Mouse (Mus musculus) MEL (cell line): Measurements from ENCODE around the gene Nsrp1. TPM values are rescaled to one million over a fixed set of nuclear protein-coding genes. Genes with fewer than 3 reads are reported as not detected.
A peak's percentile ranks its signal among the peaks of the same experiment; 100 is the strongest.

ENCODE experiments used
- DNase-seq: peaks from one replicate; pipeline ENCODE4 v3.0.0; 2011; ENCODE audit warnings: low read depth, low spot score
- H3K27ac ChIP-seq: 2 replicates; pipeline ENCODE4 v1.5.1; 2012; ENCODE audit warnings: low read depth, mild to moderate bottlenecking, control low read depth, low read length, moderate library complexity; ENCODE audit not compliant: control insufficient read depth
- H3K27me3 ChIP-seq, 2 experiments: fragments of 150-350 bp in 1 of 2; sonication (generic) in 1 of 2; 2 replicates each; pipeline ENCODE4 v1.6.1; 2012; ENCODE audit warnings: low read length in 2 of 2, mild to moderate bottlenecking in 2 of 2, improper control_type of control experiment in 1 of 2, moderate library complexity in 1 of 2; ENCODE audit not compliant: insufficient read depth in 2 of 2, control insufficient read depth in 1 of 2
- H3K36me3 ChIP-seq, 2 experiments: 2 replicates each; pipeline ENCODE4 v1.6.1; 2012 to 2014; ENCODE audit warnings: low read length in 2 of 2, improper control_type of control experiment in 1 of 2, inconsistent platforms in 1 of 2, mild to moderate bottlenecking in 1 of 2; ENCODE audit not compliant: insufficient read depth in 2 of 2, control insufficient read depth in 1 of 2
- H3K4me1 ChIP-seq, 2 experiments: fragments of 150-350 bp in 1 of 2; sonication (generic) in 1 of 2; 2 replicates each; pipeline ENCODE4 v1.6.1; 2012; ENCODE audit warnings: low read length in 2 of 2, improper control_type of control experiment in 1 of 2, mild to moderate bottlenecking in 1 of 2; ENCODE audit not compliant: insufficient read depth in 2 of 2, control insufficient read depth in 1 of 2
- H3K4me3 ChIP-seq, 2 experiments: fragments of 150-350 bp in 1 of 2; sonication (generic) in 1 of 2; 2 replicates each; pipeline ENCODE4 v1.5.1; 2012; ENCODE audit warnings: low read depth in 2 of 2, low read length in 2 of 2, mild to moderate bottlenecking in 2 of 2, moderate library complexity in 2 of 2, control low read depth in 1 of 2, improper control_type of control experiment in 1 of 2; ENCODE audit not compliant: control insufficient read depth in 1 of 2, insufficient read depth in 1 of 2
- H3K79me2 ChIP-seq: 2 replicates; pipeline ENCODE4 v1.6.1; 2012; ENCODE audit warnings: mild to moderate bottlenecking, low read length, moderate library complexity; ENCODE audit not compliant: control insufficient read depth, poor library complexity, insufficient read depth
- H3K9ac ChIP-seq: 2 replicates; pipeline ENCODE4 v1.6.1; 2012; ENCODE audit warnings: low read depth, mild to moderate bottlenecking, control low read depth, low read length, moderate library complexity; ENCODE audit not compliant: control insufficient read depth, poor library complexity, severe bottlenecking
- H3K9me3 ChIP-seq: fragments of 150-350 bp; sonication (generic); replicated peaks from 2 replicates; pipeline ENCODE4 v1.6.1; 2012; ENCODE audit warnings: mild to moderate bottlenecking, low read length, improper control_type of control experiment, moderate library complexity; ENCODE audit not compliant: insufficient read depth
- BHLHE40 ChIP-seq: IDR thresholded peaks from 2 replicates; pipeline ENCODE4 v1.6.1; 2012; ENCODE audit warnings: low read depth, mild to moderate bottlenecking, inconsistent platforms, low read length, improper control_type of control experiment, borderline replicate concordance
- CHD1 ChIP-seq: IDR thresholded peaks from 2 replicates; pipeline ENCODE4 v1.6.1; 2012; ENCODE audit warnings: low read depth, mild to moderate bottlenecking, inconsistent platforms, low read length, improper control_type of control experiment
- CHD2 ChIP-seq: IDR thresholded peaks from 2 replicates; pipeline ENCODE4 v1.6.1; 2011; ENCODE audit warnings: low read length, improper control_type of control experiment
- E2F4 ChIP-seq: IDR thresholded peaks from 2 replicates; pipeline ENCODE4 v1.6.1; 2011; ENCODE audit warnings: low read depth, low read length, improper control_type of control experiment, borderline replicate concordance
- ELF1 ChIP-seq: IDR thresholded peaks from 2 replicates; pipeline ENCODE4 v1.6.1; 2014; ENCODE audit warnings: low read depth, mild to moderate bottlenecking, inconsistent platforms, low read length, improper control_type of control experiment, moderate library complexity
- EP300 ChIP-seq, 2 experiments: IDR thresholded peaks; 2 replicates each; pipeline ENCODE4 v1.6.1; 2011; ENCODE audit warnings: improper control_type of control experiment in 2 of 2, low read length in 2 of 2, low read depth in 1 of 2, mild to moderate bottlenecking in 1 of 2
- ETS1 ChIP-seq: IDR thresholded peaks from 2 replicates; pipeline ENCODE4 v1.6.1; 2012; ENCODE audit warnings: low read depth, mild to moderate bottlenecking, inconsistent platforms, low read length, improper control_type of control experiment, moderate library complexity
- GABPA ChIP-seq: IDR thresholded peaks from 2 replicates; pipeline ENCODE4 v1.6.1; 2012; ENCODE audit warnings: low read depth, mild to moderate bottlenecking, inconsistent platforms, low read length, improper control_type of control experiment, moderate library complexity
- HCFC1 ChIP-seq: IDR thresholded peaks from 2 replicates; pipeline ENCODE4 v1.6.1; 2012; ENCODE audit warnings: low read depth, mild to moderate bottlenecking, inconsistent platforms, low read length, improper control_type of control experiment, moderate library complexity
- JUND ChIP-seq: IDR thresholded peaks from 2 replicates; pipeline ENCODE4 v1.6.1; 2011; ENCODE audit warnings: low read depth, mild to moderate bottlenecking, improper control_type of control experiment, low read length
- KAT2A ChIP-seq: conservative IDR thresholded peaks from 2 replicates; pipeline ENCODE4 v1.6.1; 2012; ENCODE audit warnings: low read depth, low read length, improper control_type of control experiment, inconsistent platforms
- MAX ChIP-seq: IDR thresholded peaks from 2 replicates; pipeline ENCODE4 v1.6.1; 2011; ENCODE audit warnings: low read length, improper control_type of control experiment
- MAZ ChIP-seq: IDR thresholded peaks from 2 replicates; pipeline ENCODE4 v1.6.1; 2012; ENCODE audit warnings: low read depth, mild to moderate bottlenecking, inconsistent platforms, low read length, improper control_type of control experiment
- MEF2A ChIP-seq: IDR thresholded peaks from 2 replicates; pipeline ENCODE4 v1.6.1; 2014; ENCODE audit warnings: low read depth, mild to moderate bottlenecking, inconsistent platforms, low read length, improper control_type of control experiment; ENCODE audit not compliant: poor library complexity, insufficient replicate concordance, severe bottlenecking; ENCODE audit errors: extremely low read depth
- MXI1 ChIP-seq: IDR thresholded peaks from 2 replicates; pipeline ENCODE4 v1.6.1; 2011; ENCODE audit warnings: mild to moderate bottlenecking, low read depth, low read length, improper control_type of control experiment
- MYB ChIP-seq: IDR thresholded peaks from 2 replicates; pipeline ENCODE4 v1.6.1; 2011; ENCODE audit warnings: mild to moderate bottlenecking, low read depth, low read length, improper control_type of control experiment
- MYC ChIP-seq: IDR thresholded peaks from 2 replicates; pipeline ENCODE4 v1.6.1; 2011; ENCODE audit warnings: low read depth, mild to moderate bottlenecking, low read length, improper control_type of control experiment, moderate library complexity
- NELFE ChIP-seq: IDR thresholded peaks from 2 replicates; pipeline ENCODE4 v1.6.1; 2011; ENCODE audit warnings: low read depth, low read length, improper control_type of control experiment
- NRF1 ChIP-seq: IDR thresholded peaks from 2 replicates; pipeline ENCODE4 v1.6.1; 2014; ENCODE audit warnings: low read depth, mild to moderate bottlenecking, inconsistent platforms, low read length, improper control_type of control experiment, moderate library complexity; ENCODE audit not compliant: poor library complexity, insufficient read depth, severe bottlenecking
- POLR2A ChIP-seq, 2 experiments: IDR thresholded peaks; 2 replicates each; pipeline ENCODE4 v1.6.1; 2011 to 2012; ENCODE audit warnings: low read length in 2 of 2, mild to moderate bottlenecking in 2 of 2, control low read depth in 1 of 2, improper control_type of control experiment in 1 of 2, low read depth in 1 of 2, moderate library complexity in 1 of 2; ENCODE audit not compliant: control insufficient read depth in 1 of 2, insufficient read depth in 1 of 2, poor library complexity in 1 of 2
- POLR2AphosphoS2 ChIP-seq: IDR thresholded peaks from 2 replicates; pipeline ENCODE4 v1.6.1; 2011; ENCODE audit warnings: low read length, improper control_type of control experiment
- POLR2AphosphoS5 ChIP-seq: IDR thresholded peaks from 2 replicates; pipeline ENCODE4 v1.6.1; 2012; ENCODE audit warnings: low read depth, borderline replicate concordance, mild to moderate bottlenecking, inconsistent platforms, low read length, moderate library complexity, mixed read lengths
- RAD21 ChIP-seq: IDR thresholded peaks from 2 replicates; pipeline ENCODE4 v1.6.1; 2011; ENCODE audit warnings: mild to moderate bottlenecking, low read depth, low read length, improper control_type of control experiment
- RCOR1 ChIP-seq: IDR thresholded peaks from 2 replicates; pipeline ENCODE4 v1.6.1; 2012; ENCODE audit warnings: low read depth, mild to moderate bottlenecking, inconsistent platforms, low read length, improper control_type of control experiment
- SIN3A ChIP-seq: IDR thresholded peaks from 2 replicates; pipeline ENCODE4 v1.6.1; 2012; ENCODE audit warnings: low read length, improper control_type of control experiment, inconsistent platforms
- SMC3 ChIP-seq: IDR thresholded peaks from 2 replicates; pipeline ENCODE4 v1.6.1; 2011; ENCODE audit warnings: low read depth, low read length, improper control_type of control experiment
- TAL1 ChIP-seq: IDR thresholded peaks from 2 replicates; pipeline ENCODE4 v1.6.1; 2012; ENCODE audit warnings: mild to moderate bottlenecking, inconsistent platforms, low read length, moderate library complexity, mixed read lengths
- TBP ChIP-seq: IDR thresholded peaks from 2 replicates; pipeline ENCODE4 v1.8.0; 2011; ENCODE audit warnings: low read depth, low read length, improper control_type of control experiment
- TCF12 ChIP-seq: IDR thresholded peaks from 2 replicates; pipeline ENCODE4 v1.6.1; 2014; ENCODE audit warnings: low read depth, mild to moderate bottlenecking, inconsistent platforms, low read length, improper control_type of control experiment, moderate library complexity
- UBTF ChIP-seq: IDR thresholded peaks from 2 replicates; pipeline ENCODE4 v1.6.1; 2012; ENCODE audit warnings: low read depth, mild to moderate bottlenecking, inconsistent platforms, low read length, improper control_type of control experiment, moderate library complexity, borderline replicate concordance; ENCODE audit not compliant: insufficient read depth
- USF1 ChIP-seq: IDR thresholded peaks from 2 replicates; pipeline ENCODE4 v1.6.1; 2014; ENCODE audit warnings: low read depth, mild to moderate bottlenecking, inconsistent platforms, low read length, improper control_type of control experiment, moderate library complexity
- ZC3H11A ChIP-seq: IDR thresholded peaks from 2 replicates; pipeline ENCODE4 v1.6.1; 2012; ENCODE audit warnings: low read depth, mild to moderate bottlenecking, inconsistent platforms, low read length, improper control_type of control experiment
- ZMIZ1 ChIP-seq: IDR thresholded peaks from 2 replicates; pipeline ENCODE4 v1.6.1; 2012; ENCODE audit warnings: low read depth, mild to moderate bottlenecking, inconsistent platforms, low read length, improper control_type of control experiment, moderate library complexity
- ZNF384 ChIP-seq: IDR thresholded peaks from 2 replicates; pipeline ENCODE4 v1.6.1; 2012; ENCODE audit warnings: low read depth, mild to moderate bottlenecking, inconsistent platforms, low read length, improper control_type of control experiment
- polyA plus RNA-seq, 2 experiments: library from polyadenylated mRNA; stranded (reverse) in 1 of 2; unstranded in 1 of 2; fragments of >175 nt in 1 of 2; fragments of >200 nt in 1 of 2; gene quantifications; 2 replicates each; pipeline versions ENCODE4 v1.2.1 to v1.2.4; 2012; ENCODE audit warnings: low replicate concordance in 2 of 2, low read depth in 1 of 2; ENCODE audit not compliant: insufficient read length in 2 of 2, insufficient read depth in 1 of 2, missing spikeins in 1 of 2
- total RNA-seq: library from RNA; depleted of rRNA; stranded (reverse); fragments of 300-350 nt; gene quantifications from 2 replicates; pipeline ENCODE4 v1.2.3, GENCODE M21; 2012; rRNA removed

The Nsrp1 gene
- 21.0 and 21.5 TPM in 2 replicates for total RNA-seq
- 100 to 1,000 TPM in 1 of 2 experiments, 10 to 100 TPM in 1; 21.6 to 140 TPM for polyA plus RNA-seq

GRCm38 (mm10) chr11:77078273-77079134, at the start of gene Nsrp1:
TSS of gene Nsrp1 (minus strand) at chr11:77078435.
- Histone ChIP-seq H3K4me3 (peak within 1 kb of the TSS; percentile 64 to 74), H3K27ac (peak within 1 kb of the TSS; percentile 83), H3K9ac (peak within 1 kb of the TSS; percentile 84), H3K27me3 (peaks cover 6 to 7% of the 10 kb centered on the region in 2 experiments), H3K79me2 (peaks cover 12% of the 10 kb centered on the region), H3K4me1 (peaks cover 0 to 2% of the 10 kb centered on the region in 2 experiments; a peak in 1 of 4 replicates), H3K36me3 (peaks cover 2 to 9% of the 10 kb centered on the region in 2 experiments; a peak in 3 of 4 replicates), H3K9me3 (no peaks in the 10 kb centered on the region)
- peak; percentile 99 for DNase-seq
- peak; percentile 68; the same call in 1 of the 2 replicates for TF ChIP-seq MYC
- TF ChIP-seq CHD1: no peak; the same call in 1 of the 2 replicates
- no peak for TF ChIP-seq NRF1
- TF ChIP-seq KAT2A: peak; percentile 82; the same call in 1 of the 2 replicates
- peak; percentile 87; the same call in 1 of the 2 replicates for TF ChIP-seq MAZ
- no peak for TF ChIP-seq BHLHE40
- no peak for TF ChIP-seq CHD2
- peak; percentile 99 for TF ChIP-seq NELFE
- TF ChIP-seq TBP: peak; percentile 94
- no peak for TF ChIP-seq RAD21
- 0 out of 2 replicates have a peak, but pooled peaks have one; percentile 50 for TF ChIP-seq MAX
- no peak for TF ChIP-seq GABPA
- TF ChIP-seq POLR2AphosphoS2: peak; percentile 99
- TF ChIP-seq SIN3A: peak; percentile 95
- TF ChIP-seq POLR2A (IDR thresholded peaks at IDR 0.05; ENCODE audit: control insufficient read depth in 1 of 2, insufficient read depth in 1 of 2, low read depth in 1 of 2, low read length in 2 of 2, poor library complexity in 1 of 2): peak; percentile 96 to 99
- no peak for TF ChIP-seq ZC3H11A
- no peak for TF ChIP-seq JUND
- peak; percentile 99 for TF ChIP-seq ZMIZ1
- TF ChIP-seq MXI1: peak; percentile 87; the same call in 1 of the 2 replicates
- TF ChIP-seq USF1: 0 out of 2 replicates have a peak, but pooled peaks have one; percentile 20
- TF ChIP-seq TCF12: peak; percentile 90
- TF ChIP-seq SMC3: no peak
- peak; percentile 98 for TF ChIP-seq ELF1
- peak; percentile 77; the same call in 1 of the 2 replicates for TF ChIP-seq MEF2A
- 0 out of 2 replicates have a peak, but pooled peaks have one; percentile 70 for TF ChIP-seq POLR2AphosphoS5
- no peak; the same call in 1 of the 2 replicates for TF ChIP-seq UBTF
- no peak for TF ChIP-seq MYB
- TF ChIP-seq TAL1: no peak
- TF ChIP-seq HCFC1: peak; percentile 95
- TF ChIP-seq ETS1: peak; percentile 69
- TF ChIP-seq RCOR1: peak; percentile 56
- TF ChIP-seq ZNF384: no peak
- TF ChIP-seq EP300 (IDR thresholded peaks at IDR 0.05; ENCODE audit: low read depth in 1 of 2, low read length in 2 of 2): peak in 1 of 2 experiments; percentile 39; a peak in 1 of 4 replicates
- TF ChIP-seq E2F4: no peak
